Mouse (Mus musculus) heart, adult 2 months (tissue): ENCODE data around the gene Srsf2.
"Not testable (repeated sequence)": the region's sequence is repeated elsewhere in the genome, so short reads cannot be mapped to it uniquely, and the experiment has no call there.

Experiments
- CTCF ChIP-seq: fragments of 200-600 bp; IDR thresholded peaks from 2 replicates; pipeline ENCODE4 v1.8.1; 2022; ENCODE audit warnings: antibody characterized with exemption, mild to moderate bottlenecking, moderate library complexity
- EP300 ChIP-seq: fragments of 200-500 bp; IDR thresholded peaks from 2 replicates; pipeline ENCODE4 v1.6.1; 2011; ENCODE audit warnings: low read depth, low read length, control low read depth; ENCODE audit not compliant: insufficient read depth
- POLR2A ChIP-seq: fragments of 200-500 bp; IDR thresholded peaks from 2 replicates; pipeline ENCODE4 v1.6.1; 2011; ENCODE audit warnings: mild to moderate bottlenecking, low read depth, low read length, control low read depth; ENCODE audit not compliant: insufficient read depth

- not testable (repeated sequence) for TF ChIP-seq CTCF, EP300, POLR2A
Measured at GRCm38 (mm10) chr11:116848877-116849178, 4.1 kb downstream of the Srsf2 start.
